Mouse (Mus musculus) R1 (cell line): ENCODE data around the gene Plcb3.
A peak's percentile ranks its signal among the peaks of the same experiment; 100 is the strongest.

ENCODE experiments used
- DNase-seq: peaks from one replicate; pipeline ENCODE4 v3.0.0-alpha.2; 2018; ENCODE audit warnings: low read depth, low spot score

The Plcb3 gene

DNA sequence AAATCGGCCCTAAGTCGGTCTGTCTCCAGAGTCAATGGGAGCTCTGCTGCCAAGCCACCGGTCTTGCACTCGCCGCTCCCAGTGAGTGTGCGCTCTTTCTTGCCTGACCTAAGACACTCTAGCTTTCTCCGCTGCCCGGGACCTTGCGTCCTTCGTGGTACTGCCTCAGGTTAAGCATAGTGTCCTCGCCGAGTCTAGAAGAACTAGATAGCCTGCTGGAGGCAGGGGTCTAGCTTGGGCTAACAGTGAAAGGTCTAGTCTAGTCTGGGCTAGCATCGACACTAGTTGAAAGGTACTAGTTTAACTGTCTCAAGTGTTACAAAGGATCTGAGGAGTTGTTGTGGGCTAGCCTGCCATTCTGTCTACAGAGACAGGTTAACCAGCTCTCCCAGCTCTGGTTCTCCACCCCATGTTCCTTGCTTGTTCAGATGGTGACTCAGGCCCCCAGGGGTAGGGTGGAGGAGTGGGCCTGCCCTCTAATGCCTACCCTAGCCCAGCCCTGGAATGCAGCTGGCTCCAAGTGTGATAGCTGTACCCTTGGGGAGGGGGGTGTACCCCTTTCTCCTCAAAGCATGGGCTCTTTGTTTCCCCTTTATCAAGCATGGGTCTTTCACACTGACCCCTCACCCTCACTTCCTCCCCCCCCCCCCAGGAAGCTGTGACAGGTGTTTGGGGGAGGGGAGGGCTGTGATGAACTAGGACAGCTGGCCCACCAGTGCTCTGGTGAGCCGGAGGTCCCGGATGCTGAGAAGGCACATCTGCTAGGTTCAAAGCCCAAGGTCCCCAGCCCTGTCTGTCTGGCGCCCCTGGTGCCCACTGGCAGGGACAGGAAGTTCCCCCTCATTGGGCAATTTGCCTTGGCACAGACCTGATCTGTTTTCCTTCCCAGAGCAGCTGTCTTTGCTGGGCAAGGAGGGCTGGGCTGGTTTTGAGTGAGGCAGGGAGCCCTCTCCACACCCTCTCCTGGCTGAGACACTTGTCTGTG is at the start of gene Plcb3:
Gene Plcb3 (minus strand): TSS at position 934 of the 985 bp plus-strand sequence.
- peak; percentile 54 for DNase-seq

DNA sequence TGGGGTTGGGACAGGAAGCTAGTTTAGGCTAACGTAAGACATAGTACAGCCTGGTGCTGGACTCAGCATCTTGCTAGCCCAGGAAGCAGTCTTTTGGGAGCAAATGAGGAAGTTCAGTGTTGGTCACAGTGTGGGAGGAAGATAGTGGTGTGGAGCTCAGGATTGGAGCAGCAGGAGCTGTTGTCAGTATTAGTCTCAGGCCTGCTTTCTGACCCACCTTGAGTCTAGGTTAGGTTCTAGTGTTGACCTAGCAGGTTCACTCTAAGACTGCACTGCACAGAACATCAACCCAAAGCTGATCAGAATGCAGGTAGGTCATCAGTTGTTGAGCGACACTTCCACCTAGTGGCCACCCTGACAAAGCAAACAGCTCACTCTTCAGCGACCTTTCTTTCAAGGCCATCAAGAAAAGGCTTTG is 44.0 kb upstream of the Plcb3 start:
- DNase-seq = peak; percentile 81

DNA sequence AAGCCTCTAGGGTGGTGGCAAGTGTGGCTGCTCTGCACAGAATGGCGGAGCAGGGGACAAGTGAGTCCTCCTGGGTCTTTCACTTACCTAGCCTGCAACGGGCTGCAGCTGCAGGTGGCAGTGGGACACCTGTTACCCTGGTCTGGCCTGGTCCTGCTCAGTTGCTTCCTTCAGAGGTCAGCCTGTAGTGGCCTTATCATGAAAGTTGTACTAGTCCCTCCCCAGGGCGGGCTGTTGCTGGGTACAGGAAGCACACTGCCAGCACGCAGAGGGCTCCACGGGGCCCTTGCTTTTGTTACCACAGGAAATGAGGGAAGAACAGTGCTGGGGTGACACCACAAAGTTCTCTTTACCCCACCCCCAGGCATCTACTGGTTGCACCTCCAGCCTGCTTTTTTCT is 42.9 kb upstream of the Plcb3 start, which contains the start of gene Fermt3:
Gene Fermt3 (minus strand): TSS at position 279 of the 400 bp plus-strand sequence.
- no peak for DNase-seq

DNA sequence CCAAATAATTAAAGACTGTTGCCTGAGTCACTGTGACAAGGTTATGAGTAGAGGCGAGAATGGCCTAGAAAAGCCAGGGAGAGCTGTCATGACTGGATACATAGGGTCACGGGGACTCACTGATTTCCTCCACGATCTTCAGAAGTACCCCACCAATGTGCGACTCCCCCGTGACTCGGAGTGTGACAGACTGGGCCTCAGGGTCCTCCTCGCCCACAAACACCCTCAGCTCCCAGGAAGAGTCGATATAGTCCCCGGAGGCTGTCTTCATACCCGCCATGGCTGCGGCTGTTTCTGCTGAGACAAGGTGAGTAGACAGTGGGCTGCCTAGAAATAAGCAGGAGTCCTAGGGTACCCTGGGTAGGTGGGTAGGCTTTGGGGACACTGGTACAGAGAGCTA is 42.3 kb upstream of the Plcb3 start:
- DNase-seq = no peak

DNA sequence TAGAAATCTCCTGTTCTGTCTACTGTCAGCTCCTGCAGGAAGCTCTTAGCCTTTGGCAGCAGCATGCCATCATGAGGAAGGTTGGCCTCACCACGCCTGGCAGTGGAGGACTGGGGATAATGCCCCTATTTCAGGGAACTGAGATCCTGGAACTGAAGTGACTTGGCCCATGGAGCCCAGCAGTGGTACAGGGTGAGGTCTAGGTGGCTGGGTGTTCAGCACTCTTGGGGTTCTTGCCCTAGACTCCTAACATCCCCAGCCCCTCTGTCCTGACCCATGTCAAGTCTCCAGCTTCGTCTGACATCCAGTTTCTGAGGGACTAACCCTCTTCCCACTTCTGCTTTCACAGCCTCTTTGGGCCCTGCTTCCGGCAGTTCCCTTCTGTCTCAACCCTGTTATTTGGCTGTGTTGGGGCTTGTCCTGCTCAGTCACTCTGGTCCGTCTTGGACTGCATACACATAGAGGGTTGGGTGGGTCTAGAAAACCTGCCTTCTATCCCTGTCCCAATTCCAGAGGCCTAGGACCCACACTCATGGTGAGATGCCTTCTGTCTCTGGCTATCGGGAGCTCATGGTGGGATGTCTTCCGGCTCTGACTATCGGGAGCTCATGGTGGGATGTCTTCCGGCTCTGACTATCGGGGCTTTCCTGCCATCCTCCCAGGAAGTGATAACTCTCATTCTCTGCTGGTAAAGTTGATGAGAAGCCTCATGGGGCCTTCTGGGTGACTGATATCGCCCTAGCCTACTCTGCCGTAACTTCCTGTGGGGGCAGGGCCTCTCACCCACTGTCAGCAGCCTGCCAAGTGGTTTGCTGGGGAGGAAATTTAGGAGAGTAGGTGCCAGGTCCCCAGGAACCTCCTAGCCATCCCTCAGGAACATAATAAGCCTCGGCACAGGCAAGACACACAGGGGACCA is 41.5 kb upstream of the Plcb3 start:
- DNase-seq = no peak

DNA sequence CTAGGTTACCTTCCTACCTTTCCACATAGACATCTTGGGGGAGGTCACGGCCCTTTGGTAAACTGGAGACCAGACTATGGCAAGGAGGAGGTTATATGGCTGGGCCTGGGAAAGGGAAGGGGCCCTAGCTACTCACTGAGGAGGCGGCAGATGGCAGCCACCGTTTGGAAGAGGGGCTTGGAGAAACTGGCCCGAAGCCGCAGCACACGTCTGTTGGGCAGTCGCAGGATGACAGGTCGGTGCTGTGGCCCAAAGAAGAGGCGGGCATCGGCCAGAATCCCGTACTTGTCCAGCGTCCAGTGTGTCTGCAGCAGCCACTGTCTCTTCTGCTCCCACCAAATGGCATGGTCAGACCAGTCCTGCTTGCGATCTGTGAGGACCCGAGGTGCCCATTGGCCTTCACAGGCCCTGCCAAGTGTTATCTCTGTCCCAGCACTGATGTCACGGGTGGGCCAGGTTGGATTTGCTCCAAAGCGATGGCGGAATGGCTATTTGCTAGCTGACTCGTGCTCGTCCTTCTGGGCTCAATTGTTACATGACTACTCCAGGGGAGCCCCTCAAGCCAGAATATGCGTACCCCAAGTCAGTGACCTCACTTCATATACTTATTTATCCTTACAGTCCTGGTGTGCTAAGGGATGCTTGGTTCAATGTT is 38.3 kb upstream of the Plcb3 start:
- DNase-seq = no peak

DNA sequence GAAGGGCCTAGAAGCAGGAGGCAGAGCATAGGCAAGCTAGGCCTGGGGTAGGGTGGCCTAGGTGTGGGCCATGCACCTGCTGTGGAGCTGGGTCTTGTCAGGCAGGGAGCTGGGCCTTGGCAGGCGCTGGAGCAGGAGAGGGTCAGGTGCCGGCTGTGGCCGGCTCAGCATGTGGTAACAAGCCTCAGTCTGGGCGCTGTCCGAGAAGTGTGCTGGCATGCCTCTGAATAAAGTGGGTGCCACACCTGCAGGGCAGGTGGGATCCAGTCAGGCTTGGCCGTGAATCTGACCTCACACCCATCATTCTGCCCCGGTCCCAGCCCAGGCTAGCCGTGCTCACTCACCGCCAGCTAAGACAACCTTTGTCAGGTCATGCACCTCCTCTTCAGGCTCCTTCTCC is 37.7 kb upstream of the Plcb3 start:
- DNase-seq = no peak

DNA sequence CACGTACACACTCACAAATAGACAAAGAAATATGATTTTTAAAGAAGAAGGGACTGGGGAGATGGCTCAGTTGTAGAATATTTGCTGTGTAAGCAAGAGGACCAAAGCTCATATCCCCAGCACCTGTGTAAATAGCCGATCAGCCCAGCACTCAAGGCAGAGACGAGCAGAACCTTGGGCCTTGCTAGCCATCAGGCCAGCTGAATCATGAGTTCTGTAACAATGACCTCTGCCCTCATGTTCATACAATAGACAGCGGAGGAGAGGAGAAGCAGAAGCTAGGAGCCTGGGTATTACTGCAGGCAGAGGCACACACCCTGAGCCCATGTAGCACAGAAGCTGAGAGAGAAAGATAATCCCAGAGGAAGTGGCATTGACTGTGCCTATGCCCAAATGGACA is 36.2 kb upstream of the Plcb3 start:
- no peak for DNase-seq

DNA sequence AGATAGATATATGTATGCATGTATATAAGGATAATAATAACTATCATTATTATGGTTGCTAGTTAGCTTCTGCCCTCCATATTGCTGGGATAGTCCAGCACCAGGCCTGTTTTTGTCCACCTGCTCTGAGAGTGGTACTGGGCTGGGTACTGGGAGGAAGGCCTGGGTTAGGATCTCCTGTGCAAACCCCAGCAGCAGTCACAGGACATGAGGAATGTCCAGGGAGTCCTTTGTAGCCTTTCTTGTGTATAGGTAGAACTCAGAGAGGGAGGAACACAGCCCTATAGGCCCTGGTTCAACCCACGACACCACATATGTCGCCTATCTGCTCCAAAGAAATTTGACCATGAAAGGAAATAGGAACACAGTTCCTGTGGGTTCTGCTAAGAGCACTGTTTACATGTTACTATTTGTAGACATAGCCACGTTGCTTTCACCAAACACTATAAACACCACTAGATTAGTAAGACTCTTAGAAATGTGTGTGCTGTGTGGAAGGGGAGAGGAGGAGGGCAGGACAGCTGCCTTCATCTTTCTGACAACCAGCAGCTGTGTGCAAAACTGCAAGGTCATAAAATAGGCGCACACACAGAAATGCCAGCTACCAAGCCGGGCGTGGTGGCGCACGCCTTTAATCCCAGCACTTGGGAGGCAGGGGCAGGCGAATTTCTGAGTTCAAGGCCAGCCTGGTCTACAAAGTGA is 30.8 kb upstream of the Plcb3 start:
- DNase-seq = no peak

DNA sequence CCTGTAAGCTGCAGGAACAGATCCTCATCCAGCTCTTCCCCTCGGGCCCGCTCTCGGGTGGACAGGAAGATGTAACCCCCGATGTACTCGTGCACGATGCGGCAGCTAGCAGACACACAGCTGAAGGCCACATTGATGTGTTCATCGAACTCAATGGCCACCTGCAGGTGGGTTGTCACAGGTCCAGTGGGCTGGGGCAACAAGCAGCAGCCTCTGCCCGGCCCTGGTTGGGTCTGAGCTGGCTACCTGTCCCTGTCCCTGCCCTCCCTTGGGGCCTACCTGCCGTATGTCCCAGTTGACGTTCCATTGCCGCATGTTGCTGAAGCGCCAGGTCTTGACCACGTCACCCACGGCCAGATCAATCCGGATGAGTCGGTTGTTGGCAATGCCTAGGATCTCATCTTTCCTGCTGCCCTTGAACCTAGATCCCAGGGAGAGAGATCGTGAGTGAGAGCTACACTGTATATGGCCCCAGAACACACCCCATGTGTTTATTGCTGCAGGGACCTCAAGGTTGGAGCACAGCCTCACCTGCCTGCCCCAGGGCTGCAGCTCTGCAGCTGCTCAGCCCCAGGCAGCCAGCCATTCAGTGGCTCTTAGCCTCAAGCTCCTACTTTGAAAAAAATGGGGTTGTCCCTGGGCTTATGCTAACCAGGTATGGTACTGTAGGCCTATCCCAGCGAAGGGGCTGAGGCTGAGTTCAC is 23.2 kb upstream of the Plcb3 start:
- DNase-seq = peak; percentile 85

DNA sequence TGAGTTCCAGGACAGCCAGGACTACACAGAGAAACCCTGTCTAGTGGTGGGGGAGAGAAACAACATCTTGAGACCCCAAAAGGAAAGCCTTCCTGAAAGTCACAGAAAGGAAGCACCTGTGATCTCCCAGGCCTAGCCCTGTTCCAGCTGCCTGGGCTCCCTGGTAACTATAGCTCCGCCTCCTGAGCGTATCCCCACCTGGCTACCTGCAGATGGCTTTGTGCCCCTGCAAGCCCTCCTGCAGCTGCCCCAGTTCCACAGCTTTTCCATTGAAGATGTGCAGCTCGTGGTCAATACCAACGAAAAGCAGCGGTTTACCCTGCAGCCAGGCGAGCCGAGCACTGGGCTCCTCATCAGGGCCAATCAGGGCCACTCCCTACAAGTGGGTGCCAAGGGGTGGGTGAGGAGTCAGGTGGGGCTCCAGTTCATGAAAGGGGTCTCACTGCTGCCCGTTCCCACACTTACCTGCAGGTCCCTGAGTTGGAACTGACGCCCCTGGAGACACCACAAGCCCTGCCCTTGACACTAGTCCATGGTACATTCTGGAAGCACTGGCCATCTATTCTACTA is 21.5 kb upstream of the Plcb3 start:
- no peak for DNase-seq

DNA sequence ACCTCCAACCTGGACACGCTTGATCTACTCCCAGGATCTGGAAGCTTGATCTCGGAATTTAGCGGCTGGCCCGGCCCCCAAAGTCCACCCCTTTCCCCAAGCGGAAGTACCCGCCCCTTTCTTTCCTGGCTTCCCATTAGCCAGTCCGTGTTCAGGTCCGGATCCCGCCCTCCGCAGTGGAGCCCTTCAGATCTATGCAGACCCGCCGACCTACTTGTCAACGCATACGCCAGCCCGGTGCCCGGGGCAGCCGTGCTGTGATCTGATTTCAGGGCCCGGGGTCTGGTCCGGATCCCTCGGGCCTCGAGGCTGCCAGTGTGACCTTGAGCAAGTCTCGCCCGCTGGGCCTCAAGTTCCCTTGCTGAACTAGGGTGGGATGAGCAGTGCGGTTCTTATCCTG is 19.7 kb upstream of the Plcb3 start, which contains the start of the genes Nudt22 and Trpt1:
Gene Nudt22 (minus strand): TSS at position 112 of the 400 bp plus-strand sequence.
Gene Trpt1 (plus strand): TSS at position 126 of the 400 bp plus-strand sequence.
- DNase-seq = peak; percentile 96

DNA sequence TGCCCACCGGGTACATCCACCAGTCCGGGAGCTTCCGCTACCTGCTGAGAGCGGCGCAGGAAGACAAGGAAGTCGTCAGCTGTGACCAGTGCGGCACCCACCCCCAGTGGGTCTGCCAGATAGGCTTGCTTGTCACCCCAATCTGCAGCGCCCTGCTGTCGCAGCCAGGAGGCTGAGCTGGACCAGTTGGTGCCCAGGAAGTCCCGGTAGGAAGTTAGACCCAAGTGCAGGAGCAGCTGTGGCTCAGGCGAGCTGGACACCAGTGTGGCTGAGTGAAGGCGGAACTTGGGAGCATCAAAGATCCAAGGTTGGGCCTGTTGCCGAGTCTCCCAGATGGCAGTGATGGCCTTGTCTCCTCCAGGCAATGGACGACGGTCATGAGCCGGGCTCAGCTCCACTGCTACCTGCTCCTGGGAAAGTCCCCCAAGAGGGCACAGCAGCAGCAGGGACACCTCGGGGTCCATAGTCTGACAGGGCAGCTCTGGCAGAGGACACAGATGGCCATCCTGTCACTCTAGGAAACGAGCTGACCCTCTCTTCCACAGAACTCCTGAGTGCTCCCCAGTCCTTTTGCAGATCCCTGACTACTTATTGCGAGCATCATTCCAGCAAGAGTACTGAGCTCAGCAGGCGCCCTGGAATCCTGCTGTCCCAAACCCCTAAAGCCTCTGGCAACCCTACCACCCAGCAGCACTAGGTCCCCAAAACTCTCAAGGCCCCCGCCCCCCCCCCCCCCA is 19.2 kb upstream of the Plcb3 start:
- DNase-seq = no peak

DNA sequence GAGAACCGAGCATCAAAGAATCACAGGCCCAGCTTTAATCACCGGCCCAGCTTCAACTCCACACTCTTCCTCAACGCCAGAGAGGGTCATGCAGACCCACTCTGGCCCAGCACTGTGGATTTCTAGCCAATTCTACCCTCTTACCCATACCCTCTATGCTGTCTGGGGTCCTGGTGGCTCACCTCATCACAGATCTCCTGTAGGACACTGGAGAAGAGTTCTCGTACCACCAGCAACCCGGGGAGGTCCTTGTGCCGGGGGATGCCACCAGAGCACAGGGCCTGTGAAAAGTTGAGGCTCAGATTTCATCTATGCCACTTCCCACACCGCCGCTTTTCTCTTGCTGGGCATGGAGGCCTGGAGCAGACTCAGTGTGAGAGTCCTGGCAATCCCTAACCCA is 18.2 kb upstream of the Plcb3 start:
- DNase-seq = no peak

DNA sequence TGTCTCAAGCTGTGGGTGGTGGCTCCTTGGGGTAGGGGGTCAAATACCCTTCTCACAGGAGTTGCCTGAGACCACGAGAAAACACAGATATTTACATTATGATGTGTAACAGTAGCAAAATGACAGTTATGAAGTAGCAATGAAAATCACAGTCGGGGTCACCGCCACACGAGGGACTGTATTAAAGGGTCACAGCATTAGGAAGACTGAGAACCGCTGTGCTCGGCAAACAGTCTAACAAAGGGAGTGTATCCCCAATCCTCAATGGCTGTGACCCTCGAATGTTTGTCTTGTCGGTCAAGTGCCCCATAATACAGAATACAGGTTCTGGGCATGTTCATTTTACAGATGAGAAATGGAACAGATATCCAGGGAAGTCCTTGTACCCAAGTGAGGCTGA is 17.7 kb upstream of the Plcb3 start:
- no peak for DNase-seq

DNA sequence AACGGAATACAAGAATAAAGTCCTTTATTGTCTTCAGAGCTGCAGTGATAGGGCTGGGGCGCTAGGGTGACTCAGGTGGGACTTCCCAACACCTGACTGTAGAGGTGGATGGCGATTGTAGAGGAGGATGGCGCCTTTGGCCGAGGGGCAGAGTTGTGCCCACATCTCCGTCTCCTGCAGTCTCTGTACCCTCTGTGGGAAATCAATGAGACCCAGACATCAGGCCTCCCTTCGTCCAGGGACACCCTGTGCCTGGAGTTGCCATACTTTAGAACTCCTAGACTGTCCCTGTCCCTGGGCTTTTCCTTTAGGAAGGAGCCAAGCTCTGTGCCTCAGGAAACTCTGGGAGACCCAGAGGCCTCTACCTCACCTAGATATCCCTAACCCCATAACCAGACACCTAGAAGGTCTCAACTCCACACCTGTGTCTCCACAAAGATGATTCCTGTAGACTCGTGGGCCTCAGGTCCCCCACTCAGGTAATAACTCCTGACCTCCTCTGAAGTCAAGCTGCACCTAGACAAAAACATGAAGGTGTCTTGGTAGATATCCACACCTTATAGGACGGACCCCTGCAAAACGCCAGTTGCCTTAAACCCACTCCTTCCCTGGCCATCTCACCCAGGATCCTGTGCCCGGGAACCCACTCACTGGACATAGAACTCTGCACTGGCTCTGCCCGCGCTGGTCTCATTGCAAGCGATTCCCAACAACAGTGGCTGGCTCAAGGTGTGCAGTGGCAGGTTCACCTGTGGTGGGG is 16.9 kb upstream of the Plcb3 start:
- DNase-seq = no peak

DNA sequence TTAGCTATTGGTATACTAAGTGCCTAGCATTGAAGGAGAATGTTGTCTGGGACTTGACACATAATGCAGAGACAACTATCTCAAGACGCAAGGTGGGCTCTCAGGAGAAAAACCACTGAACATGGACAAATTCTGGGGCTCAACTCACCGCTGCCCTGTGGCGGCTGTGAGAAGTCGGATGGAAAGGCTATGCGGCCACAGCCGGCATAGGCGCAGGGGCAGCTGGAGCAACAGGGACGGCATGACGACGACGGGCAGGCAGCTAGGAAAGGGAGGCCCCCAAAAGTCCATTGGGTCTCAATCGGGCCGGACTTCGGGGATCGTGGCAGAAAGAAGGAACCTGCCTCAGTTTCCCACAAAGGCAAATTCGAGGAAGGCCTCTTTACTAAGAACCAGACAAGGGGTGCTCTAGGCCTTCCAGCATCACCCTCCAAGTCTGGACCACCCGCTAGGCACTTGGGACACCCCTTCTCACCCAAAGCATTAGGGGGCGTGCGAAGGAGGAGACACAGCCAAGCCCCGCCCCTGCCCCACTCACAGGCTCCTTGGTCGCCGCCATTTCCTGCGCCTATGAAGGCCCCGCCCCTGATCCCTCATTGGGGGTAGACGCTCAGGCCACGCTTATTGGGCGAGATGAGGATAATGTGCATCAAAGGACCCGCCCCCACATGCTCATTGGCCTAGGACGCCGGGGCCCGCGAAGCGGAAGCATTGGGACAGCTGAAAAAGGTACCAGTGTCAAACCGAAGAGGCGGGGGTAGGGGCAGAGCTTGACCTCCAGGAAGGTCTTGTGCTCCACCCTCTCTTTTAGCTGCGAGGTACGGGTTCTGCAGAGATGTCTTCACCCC is 16.0 kb upstream of the Plcb3 start, which contains the start of gene Dnajc4:
Gene Dnajc4 (minus strand): TSS at position 562 of the 848 bp plus-strand sequence.
- peak; percentile 99 for DNase-seq
